ENCODE assay signal across 25 mouse cellular contexts in genomic region chr17:66786166-66786565, GRCm38 (mm10).
DNase-seq lines count a peak whose midpoint lies in the region; ATAC-seq lines count a peak whose summit lies in the region.
"Had no signal": no experiment of that assay in that cellular context is flagged by ENCODE, and none has a peak within 500 bp of the region (broad histone marks: within the 10 kb centered on the region; RNA-seq: fewer than 3 reads in every experiment).

No protein-coding gene starts in this region.

- peaks cover 37% of the 10 kb centered on the region for H3K4me1 ChIP-seq in hindbrain, embryonic 10.5 days (replicated peaks)
- H3K4me1 ChIP-seq in hindbrain, embryonic 12.5 days = peaks cover 16% of the 10 kb centered on the region
- peaks cover 33% of the 10 kb centered on the region for H3K4me1 ChIP-seq in embryonic facial prominence, embryonic 10.5 days
- H3K4me1 ChIP-seq in neural tube, embryonic 15.5 days = peaks cover 8% of the 10 kb centered on the region; the same call in 1 of the 2 replicates
- H3K4me1 ChIP-seq: liver, embryonic 13.5 days; megakaryocyte, embryonic 14.5 days; stomach, embryonic 15.5 days had no signal

- no peaks in the 10 kb centered on the region for H3K9me3 ChIP-seq in hindbrain, embryonic 10.5 days
- no peaks in the 10 kb centered on the region for H3K9me3 ChIP-seq in hindbrain, embryonic 12.5 days (replicated peaks)
- H3K9me3 ChIP-seq in embryonic facial prominence, embryonic 10.5 days = no peaks in the 10 kb centered on the region
- H3K9me3 ChIP-seq in neural tube, embryonic 15.5 days (replicated peaks) = no peaks in the 10 kb centered on the region
- H3K9me3 ChIP-seq: heart, embryonic 12.5 days; liver, embryonic 13.5 days; stomach, embryonic 15.5 days had no signal

- H3K27me3 ChIP-seq in hindbrain, embryonic 10.5 days (ENCODE audit: insufficient read depth, poor library complexity, severe bottlenecking) = no peaks in the 10 kb centered on the region
- no peaks in the 10 kb centered on the region for H3K27me3 ChIP-seq in hindbrain, embryonic 12.5 days
- no peaks in the 10 kb centered on the region for H3K27me3 ChIP-seq in embryonic facial prominence, embryonic 10.5 days (replicated peaks; ENCODE audit: low read depth, poor library complexity, severe bottlenecking)
- no peaks in the 10 kb centered on the region for H3K27me3 ChIP-seq in neural tube, embryonic 15.5 days (replicated peaks)
- H3K27me3 ChIP-seq: heart, embryonic 12.5 days; liver, embryonic 13.5 days; megakaryocyte, embryonic 14.5 days; stomach, embryonic 15.5 days had no signal

- no peak overlapping the region for H3K9ac ChIP-seq in hindbrain, embryonic 12.5 days
- H3K9ac ChIP-seq in neural tube, embryonic 15.5 days (replicated peaks) = no peak overlapping the region
- H3K9ac ChIP-seq: heart, embryonic 12.5 days; hindbrain, embryonic 14.5 days; liver, embryonic 13.5 days; lung, embryonic 14.5 days; stomach, embryonic 15.5 days had no signal

- no peak for ATAC-seq in hindbrain, embryonic 12.5 days (ENCODE audit: low FRiP score)
- no peak for ATAC-seq in neural tube, embryonic 15.5 days (ENCODE audit: low FRiP score)
- ATAC-seq: CD4-positive, CD25-positive, alpha-beta regulatory T cell, adult 4 months; forebrain, embryonic 14.5 days; inflammation-experienced regulatory T-cells, adult 6 months had no signal

- H3K4me3 ChIP-seq in hindbrain, embryonic 10.5 days = no peak overlapping the region
- H3K4me3 ChIP-seq in hindbrain, embryonic 12.5 days = no peak overlapping the region
- H3K4me3 ChIP-seq in embryonic facial prominence, embryonic 10.5 days = no peak overlapping the region
- no peak overlapping the region for H3K4me3 ChIP-seq in neural tube, embryonic 15.5 days (replicated peaks)
- H3K4me3 ChIP-seq: heart, embryonic 12.5 days; layer of hippocampus, adult 2 months; liver, embryonic 13.5 days; stomach, embryonic 15.5 days had no signal

- H3K27ac ChIP-seq in hindbrain, embryonic 10.5 days = peak overlapping the region; percentile 29; the same call in 1 of the 2 replicates
- no peak overlapping the region for H3K27ac ChIP-seq in hindbrain, embryonic 12.5 days
- no peak overlapping the region; the same call in 1 of the 2 replicates for H3K27ac ChIP-seq in embryonic facial prominence, embryonic 10.5 days (replicated peaks)
- 0 out of 2 replicates have a peak overlapping the region, but pooled peaks have one; percentile 18 for H3K27ac ChIP-seq in neural tube, embryonic 15.5 days (replicated peaks)
- H3K27ac ChIP-seq: hindbrain, embryonic 14.5 days; layer of hippocampus, adult 2 months; liver, embryonic 13.5 days; stomach, embryonic 15.5 days had no signal

- H3K4me2 ChIP-seq in hindbrain, embryonic 12.5 days (replicated peaks) = no peak overlapping the region
- no peak overlapping the region for H3K4me2 ChIP-seq in neural tube, embryonic 15.5 days
- H3K4me2 ChIP-seq: heart, embryonic 12.5 days; hindbrain, embryonic 14.5 days; liver, embryonic 13.5 days; lung, embryonic 14.5 days; stomach, embryonic 15.5 days had no signal

- H3K36me3 ChIP-seq in hindbrain, embryonic 10.5 days = no peaks in the 10 kb centered on the region
- no peaks in the 10 kb centered on the region for H3K36me3 ChIP-seq in hindbrain, embryonic 12.5 days
- H3K36me3 ChIP-seq in embryonic facial prominence, embryonic 10.5 days (replicated peaks) = no peaks in the 10 kb centered on the region
- H3K36me3 ChIP-seq in neural tube, embryonic 15.5 days = no peaks in the 10 kb centered on the region
- H3K36me3 ChIP-seq: heart, embryonic 12.5 days; liver, embryonic 13.5 days; stomach, embryonic 15.5 days had no signal

- no peak for DNase-seq in hindbrain, embryonic 10.5 days (ENCODE audit: low spot score)
- peak; percentile 52 for DNase-seq in embryo, embryonic 10 days (ENCODE audit: low spot score)
- DNase-seq in embryonic facial prominence, embryonic 10.5 days (ENCODE audit: low spot score) = peak; percentile 40
- DNase-seq in layer of hippocampus, postnatal 25 days (ENCODE audit: extremely low spot score in 1 of 2, low spot score in 1 of 2) = no peak
- no peak for DNase-seq in cerebellum, postnatal 4 days (ENCODE audit: low spot score in 2 of 2)
- DNase-seq: adrenal gland, postnatal 14 days; cerebellum, adult 2 months; gastrocnemius, postnatal 10 days; heart, postnatal 10 days; kidney, adult 9 months; kidney, postnatal 25 days; liver, embryonic 13.5 days; lung, embryonic 14.5 days; right cerebral cortex, adult 18-20 months; thymus, adult 2 months had no signal

- WGBS in hindbrain, embryonic 10.5 days = 40% methylated on average over 12 of the region's 12 CpGs
- WGBS in hindbrain, embryonic 12.5 days = 31% methylated on average over 12 of the region's 12 CpGs
- WGBS in embryonic facial prominence, embryonic 10.5 days = 12% methylated on average over 12 of the region's 12 CpGs
- WGBS in neural tube, embryonic 15.5 days = 25% methylated on average over 12 of the region's 12 CpGs

Comparison
In these comparisons a context has a peak if more than half of its experiments do, and no peak if none do; other contexts are left out.
1. H3K27ac ChIP-seq: peak in hindbrain, embryonic 10.5 days (single experiment) and neural tube, embryonic 15.5 days (single experiment); none in hindbrain, embryonic 12.5 days (single experiment) and embryonic facial prominence, embryonic 10.5 days (single experiment).
2. DNase-seq: peak in embryo, embryonic 10 days (single experiment) and embryonic facial prominence, embryonic 10.5 days (single experiment); none in hindbrain, embryonic 10.5 days (single experiment), layer of hippocampus, postnatal 25 days (0 of 2) and cerebellum, postnatal 4 days (0 of 2).